7 mouse cellular contexts compared by ENCODE assay signal in the genomic region with DNA sequence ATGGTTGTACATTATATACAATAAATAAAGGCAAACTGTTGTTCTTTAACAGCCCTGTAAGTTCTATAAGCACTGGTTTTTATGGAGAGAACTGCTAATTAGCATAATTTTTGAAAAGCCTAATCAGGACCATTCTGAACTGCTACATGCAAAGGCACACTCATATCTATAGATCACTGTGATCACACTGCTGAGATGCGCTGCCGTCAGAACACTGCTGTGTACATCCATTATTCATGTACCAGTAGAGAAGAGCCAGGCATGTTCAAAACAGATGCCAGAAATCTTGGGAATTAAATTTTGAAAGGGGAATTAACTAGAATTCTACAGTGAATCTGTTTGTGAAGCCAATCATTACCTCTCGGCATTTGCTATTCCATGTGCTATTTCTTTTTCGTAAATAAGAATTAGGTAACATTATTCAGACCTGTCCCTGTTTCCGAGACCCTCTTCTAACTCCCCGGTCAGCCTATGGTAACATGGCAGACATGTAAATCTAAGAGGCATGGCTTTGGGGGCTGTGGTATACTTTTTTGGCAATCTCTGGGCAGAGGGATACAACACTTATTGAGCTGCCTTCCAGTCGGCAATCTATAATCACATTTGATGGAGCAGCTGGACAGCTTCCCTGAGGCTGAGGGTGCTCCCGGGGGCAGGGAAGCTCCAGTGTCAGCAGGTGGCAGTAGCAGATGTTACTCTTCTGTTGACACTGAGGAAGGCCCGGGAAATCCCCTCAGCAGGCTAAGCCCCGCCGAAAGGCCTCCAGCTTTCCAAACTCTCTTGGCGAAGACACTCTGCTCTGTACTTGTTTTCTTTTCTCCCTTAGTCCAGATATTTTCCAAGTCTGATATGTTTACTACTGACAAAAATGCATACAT. TPM values are rescaled to one million over a fixed set of nuclear protein-coding genes. Genes with fewer than 3 reads are reported as not detected.
DNase-seq lines count a peak whose midpoint lies in the region; ATAC-seq and TF ChIP-seq lines count a peak whose summit lies in the region.

No protein-coding gene starts in this region.

- no peaks in the 10 kb centered on the region for H3K9me3 ChIP-seq in hindbrain, postnatal 0 days (ENCODE audit: low read length)
- no peaks in the 10 kb centered on the region for H3K9me3 ChIP-seq in neural tube, embryonic 14.5 days (ENCODE audit: control insufficient read depth, low read length)

- 0 out of 2 replicates have a peak, but pooled peaks have one; percentile 27 for ATAC-seq in hindbrain, postnatal 0 days
- ATAC-seq in neural tube, embryonic 14.5 days (ENCODE audit: low read depth): peak; percentile 85

- 40% methylated on average over 12 of the region's 12 CpGs for WGBS in hindbrain, postnatal 0 days
- WGBS in neural tube, embryonic 14.5 days: 42% methylated on average over 12 of the region's 12 CpGs

- H3K4me1 ChIP-seq in hindbrain, postnatal 0 days (ENCODE audit: insufficient read depth, low read length): no peaks in the 10 kb centered on the region
- no peaks in the 10 kb centered on the region for H3K4me1 ChIP-seq in neural tube, embryonic 14.5 days (ENCODE audit: control insufficient read depth, insufficient read depth, low read length)

- no peak overlapping the region for H3K4me3 ChIP-seq in hindbrain, postnatal 0 days (ENCODE audit: low read length)
- no peak overlapping the region for H3K4me3 ChIP-seq in neural tube, embryonic 14.5 days (ENCODE audit: low read depth, low read length)

- H3K27me3 ChIP-seq in hindbrain, postnatal 0 days (ENCODE audit: insufficient read depth, low read length): no peaks in the 10 kb centered on the region
- no peaks in the 10 kb centered on the region for H3K27me3 ChIP-seq in neural tube, embryonic 14.5 days (ENCODE audit: control insufficient read depth, insufficient read depth, low read length)

- no peak overlapping the region for H3K4me2 ChIP-seq in hindbrain, postnatal 0 days (ENCODE audit: low read depth, low read length)
- no peak overlapping the region for H3K4me2 ChIP-seq in neural tube, embryonic 14.5 days (ENCODE audit: low read depth, low read length)

- no peaks in the 10 kb centered on the region for H3K36me3 ChIP-seq in hindbrain, postnatal 0 days (ENCODE audit: insufficient read depth, low read length)
- H3K36me3 ChIP-seq in neural tube, embryonic 14.5 days (ENCODE audit: control insufficient read depth, insufficient read depth, low read length): no peaks in the 10 kb centered on the region

- H3K27ac ChIP-seq in hindbrain, postnatal 0 days: no peak overlapping the region
- H3K27ac ChIP-seq in neural tube, embryonic 14.5 days (ENCODE audit: low read depth, low read length): no peak overlapping the region

- TF ChIP-seq CTCF in hindbrain, postnatal 0 days (IDR thresholded peaks at IDR 0.05; ENCODE audit: low read depth): no peak

- no peak overlapping the region for H3K9ac ChIP-seq in hindbrain, postnatal 0 days (replicated peaks; ENCODE audit: low read length)
- H3K9ac ChIP-seq in neural tube, embryonic 14.5 days (replicated peaks; ENCODE audit: low read depth, low read length): no peak overlapping the region

- DNase-seq in kidney, postnatal 10 days: peak; percentile 25
- no peak for DNase-seq in kidney, adult 11 months
- DNase-seq in embryo, embryonic 11 days: peak; percentile 65
- peak; percentile 34 for DNase-seq in hindbrain, postnatal 0 days (ENCODE audit: low spot score)
- DNase-seq in cerebellum, adult 18-20 months: no peak
- DNase-seq in heart, adult 9 months (ENCODE audit: low spot score in 2 of 2): no peak

RNA-seq across cellular contexts. Expression of gene Cyyr1, which starts 25.2 kb away (rescaled TPM):
- total RNA-seq in hindbrain, postnatal 0 days (2014; rRNA removed): 1.5 and 2.5 TPM in 2 replicates
- 2.0 and 2.2 TPM in 2 replicates for polyA plus RNA-seq in hindbrain, postnatal 0 days (2015; fragmentation: Nextera tagmentation; extraction: Ambion mirVana)
- polyA plus RNA-seq in neural tube, embryonic 14.5 days (2014; fragmentation: Nextera tagmentation; extraction: Ambion mirVana): 2.4 and 3.6 TPM in 2 replicates

Comparison
In these comparisons a context has a peak if more than half of its experiments do, and no peak if none do; other contexts are left out.
1. DNase-seq: peak in kidney, postnatal 10 days (single experiment), embryo, embryonic 11 days (single experiment) and hindbrain, postnatal 0 days (single experiment); none in kidney, adult 11 months (single experiment), cerebellum, adult 18-20 months (0 of 2) and heart, adult 9 months (0 of 2).